In genomic region chr11:55021458-55021857, GRCm38 (mm10) we compare ENCODE assay signal across 13 mouse cellular contexts. TPM values are rescaled to one million over a fixed set of nuclear protein-coding genes. Genes with fewer than 3 reads are reported as not detected.
DNase-seq lines count a peak whose midpoint lies in the region; ATAC-seq and TF ChIP-seq lines count a peak whose summit lies in the region.
"Had no signal": no experiment of that assay in that cellular context is flagged by ENCODE, and none has a peak within 500 bp of the region (broad histone marks: within the 10 kb centered on the region; RNA-seq: fewer than 3 reads in every experiment).

No protein-coding gene starts in this region.

- peak; percentile 38 for DNase-seq in gastrocnemius, adult 2 months
- DNase-seq in gastrocnemius, postnatal 25 days: no peak
- no peak for DNase-seq in hindbrain, postnatal 0 days (ENCODE audit: low spot score)
- no peak for DNase-seq in midbrain, embryonic 10.5 days (ENCODE audit: low spot score)
- DNase-seq in retina, embryonic 14.5 days (ENCODE audit: low spot score): no peak
- DNase-seq in right cerebral cortex, postnatal 14 days: no peak
- DNase-seq: cerebellum, adult 9-10 months had no signal

- peak overlapping the region; percentile 90 for H3K27ac ChIP-seq in gastrocnemius, adult 2 months
- peak overlapping the region; percentile 87 for H3K27ac ChIP-seq in hindbrain, postnatal 0 days
- H3K27ac ChIP-seq in hindbrain, embryonic 13.5 days: no peak overlapping the region
- H3K27ac ChIP-seq in midbrain, embryonic 10.5 days (replicated peaks): peak overlapping the region; percentile 87
- no peak overlapping the region for H3K27ac ChIP-seq in midbrain, embryonic 13.5 days
- H3K27ac ChIP-seq: forebrain, embryonic 12.5 days; liver, embryonic 14.5 days had no signal

- peaks cover 43% of the 10 kb centered on the region for H3K4me1 ChIP-seq in hindbrain, postnatal 0 days (ENCODE audit: insufficient read depth, low read length)
- peaks cover 53% of the 10 kb centered on the region for H3K4me1 ChIP-seq in hindbrain, embryonic 13.5 days (replicated peaks)
- H3K4me1 ChIP-seq in midbrain, embryonic 10.5 days: peaks cover 46% of the 10 kb centered on the region
- peaks cover 31% of the 10 kb centered on the region for H3K4me1 ChIP-seq in midbrain, embryonic 13.5 days (replicated peaks)

- no peaks in the 10 kb centered on the region for H3K27me3 ChIP-seq in hindbrain, postnatal 0 days (ENCODE audit: insufficient read depth, low read length)
- no peaks in the 10 kb centered on the region for H3K27me3 ChIP-seq in hindbrain, embryonic 13.5 days
- H3K27me3 ChIP-seq in midbrain, embryonic 10.5 days (ENCODE audit: low read depth, poor library complexity, severe bottlenecking): no peaks in the 10 kb centered on the region
- no peaks in the 10 kb centered on the region for H3K27me3 ChIP-seq in midbrain, embryonic 13.5 days
- H3K27me3 ChIP-seq: forebrain, embryonic 12.5 days had no signal

- H3K9ac ChIP-seq in hindbrain, postnatal 0 days (replicated peaks; ENCODE audit: low read length): no peak overlapping the region
- H3K9ac ChIP-seq in hindbrain, embryonic 13.5 days: no peak overlapping the region
- H3K9ac ChIP-seq in midbrain, embryonic 13.5 days (replicated peaks): no peak overlapping the region
- H3K9ac ChIP-seq: forebrain, embryonic 12.5 days; liver, embryonic 14.5 days had no signal

- no peaks in the 10 kb centered on the region for H3K9me3 ChIP-seq in hindbrain, postnatal 0 days (ENCODE audit: low read length)
- no peaks in the 10 kb centered on the region for H3K9me3 ChIP-seq in hindbrain, embryonic 13.5 days
- H3K9me3 ChIP-seq in midbrain, embryonic 10.5 days (replicated peaks): no peaks in the 10 kb centered on the region
- H3K9me3 ChIP-seq in midbrain, embryonic 13.5 days: no peaks in the 10 kb centered on the region
- H3K9me3 ChIP-seq: forebrain, embryonic 12.5 days; megakaryocyte, embryonic 14.5 days had no signal

- intact Hi-C loops in gastrocnemius, adult 2 months (cut with DNase I): no loop called here

- no peak for ATAC-seq in hindbrain, postnatal 0 days
- no peak for ATAC-seq in hindbrain, embryonic 13.5 days (ENCODE audit: low FRiP score)
- no peak for ATAC-seq in midbrain, embryonic 13.5 days
- ATAC-seq: inflammation-experienced regulatory T-cells, adult 6 months had no signal

- H3K4me2 ChIP-seq in hindbrain, postnatal 0 days (ENCODE audit: low read depth, low read length): no peak overlapping the region
- no peak overlapping the region for H3K4me2 ChIP-seq in hindbrain, embryonic 13.5 days
- H3K4me2 ChIP-seq in midbrain, embryonic 13.5 days (replicated peaks): no peak overlapping the region
- H3K4me2 ChIP-seq: forebrain, embryonic 12.5 days had no signal

- H3K36me3 ChIP-seq in hindbrain, postnatal 0 days (ENCODE audit: insufficient read depth, low read length): peaks cover 4% of the 10 kb centered on the region; the same call in 1 of the 2 replicates
- no peaks in the 10 kb centered on the region for H3K36me3 ChIP-seq in hindbrain, embryonic 13.5 days
- H3K36me3 ChIP-seq in midbrain, embryonic 10.5 days: no peaks in the 10 kb centered on the region
- H3K36me3 ChIP-seq in midbrain, embryonic 13.5 days: no peaks in the 10 kb centered on the region

- H3K4me3 ChIP-seq in gastrocnemius, adult 2 months: peak overlapping the region; percentile 34; the same call in 1 of the 2 replicates
- H3K4me3 ChIP-seq in hindbrain, postnatal 0 days (ENCODE audit: low read length): no peak overlapping the region
- no peak overlapping the region for H3K4me3 ChIP-seq in hindbrain, embryonic 13.5 days
- no peak overlapping the region for H3K4me3 ChIP-seq in midbrain, embryonic 10.5 days
- no peak overlapping the region for H3K4me3 ChIP-seq in midbrain, embryonic 13.5 days (replicated peaks)
- H3K4me3 ChIP-seq: forebrain, embryonic 12.5 days; megakaryocyte, embryonic 14.5 days had no signal

- TF ChIP-seq CTCF in gastrocnemius, adult 2 months (IDR thresholded peaks at IDR 0.05): no peak
- TF ChIP-seq CTCF in hindbrain, postnatal 0 days (IDR thresholded peaks at IDR 0.05; ENCODE audit: low read depth): no peak

RNA-seq across cellular contexts. Expression of gene Anxa6, which starts 11.8 kb away (rescaled TPM):
- total RNA-seq in gastrocnemius, adult 2 months (2021): 100 to 1,000 TPM; 166 to 187 TPM
- total RNA-seq in gastrocnemius, postnatal 25 days (2021): 100 to 1,000 TPM; 180 to 209 TPM
- 83.2 and 86.0 TPM in 2 replicates for total RNA-seq in hindbrain, postnatal 0 days (2014; rRNA removed)
- 71.3 and 74.8 TPM in 2 replicates for polyA plus RNA-seq in hindbrain, postnatal 0 days (2015; fragmentation: Nextera tagmentation; extraction: Ambion mirVana)
- polyA plus RNA-seq in hindbrain, embryonic 13.5 days (2015; fragmentation: Nextera tagmentation; extraction: Ambion mirVana): 59.3 and 61.1 TPM in 2 replicates
- 53.9 and 71.1 TPM in 2 replicates for polyA plus RNA-seq in midbrain, embryonic 10.5 days (2016; fragmentation: Nextera tagmentation; extraction: Ambion mirVana)
- polyA plus RNA-seq in midbrain, embryonic 13.5 days (2015; fragmentation: Nextera tagmentation; extraction: Ambion mirVana): 30.7 and 36.5 TPM in 2 replicates

RNA-seq across cellular contexts. Expression of gene Ccdc69, which starts 56.5 kb away (rescaled TPM):
- 1 to 10 TPM; 3.6 to 3.9 TPM for total RNA-seq in gastrocnemius, adult 2 months (2021)
- total RNA-seq in gastrocnemius, postnatal 25 days (2021): 1 to 10 TPM; 5.9 to 6.2 TPM
- 0.65 TPM in 1 of 2 replicates, not detected in the other for total RNA-seq in hindbrain, postnatal 0 days (2014; rRNA removed)
- 0.56 and 0.78 TPM in 2 replicates for polyA plus RNA-seq in hindbrain, postnatal 0 days (2015; fragmentation: Nextera tagmentation; extraction: Ambion mirVana)
- 0.22 and 0.31 TPM in 2 replicates for polyA plus RNA-seq in hindbrain, embryonic 13.5 days (2015; fragmentation: Nextera tagmentation; extraction: Ambion mirVana)
- 0.34 and 0.39 TPM in 2 replicates for polyA plus RNA-seq in midbrain, embryonic 10.5 days (2016; fragmentation: Nextera tagmentation; extraction: Ambion mirVana)
- 0.19 TPM in 1 of 2 replicates, not detected in the other for polyA plus RNA-seq in midbrain, embryonic 13.5 days (2015; fragmentation: Nextera tagmentation; extraction: Ambion mirVana)

RNA-seq across cellular contexts. Expression of gene Tnip1, which starts 58.7 kb away (rescaled TPM):
- total RNA-seq in gastrocnemius, adult 2 months (2021): 10 to 100 TPM; 29.8 to 31.7 TPM
- 10 to 100 TPM; 27.6 to 31.9 TPM for total RNA-seq in gastrocnemius, postnatal 25 days (2021)
- 15.3 and 16.7 TPM in 2 replicates for total RNA-seq in hindbrain, postnatal 0 days (2014; rRNA removed)
- 17.1 and 19.8 TPM in 2 replicates for polyA plus RNA-seq in hindbrain, postnatal 0 days (2015; fragmentation: Nextera tagmentation; extraction: Ambion mirVana)
- 19.3 TPM in 2 replicates for polyA plus RNA-seq in hindbrain, embryonic 13.5 days (2015; fragmentation: Nextera tagmentation; extraction: Ambion mirVana)
- polyA plus RNA-seq in midbrain, embryonic 10.5 days (2016; fragmentation: Nextera tagmentation; extraction: Ambion mirVana): 9.5 and 11.6 TPM in 2 replicates
- polyA plus RNA-seq in midbrain, embryonic 13.5 days (2015; fragmentation: Nextera tagmentation; extraction: Ambion mirVana): 13.4 and 14.4 TPM in 2 replicates

Comparison
In these comparisons a context has a peak if more than half of its experiments do, and no peak if none do; other contexts are left out.
1. H3K27ac ChIP-seq: peak in gastrocnemius, adult 2 months (single experiment), hindbrain, postnatal 0 days (single experiment) and midbrain, embryonic 10.5 days (single experiment); none in hindbrain, embryonic 13.5 days (single experiment) and midbrain, embryonic 13.5 days (single experiment).